Mouse (Mus musculus): ENCODE measurements around the gene Mier1. TPM values are rescaled to one million over a fixed set of nuclear protein-coding genes. Genes with fewer than 3 reads are reported as not detected.
"Not testable (repeated sequence)": the region's sequence is repeated elsewhere in the genome, so short reads cannot be mapped to it uniquely, and the experiment has no call there.

Gene Mier1
- polyA plus RNA-seq, 1 experiment from 2014 or later: 62.1 TPM

DNA sequence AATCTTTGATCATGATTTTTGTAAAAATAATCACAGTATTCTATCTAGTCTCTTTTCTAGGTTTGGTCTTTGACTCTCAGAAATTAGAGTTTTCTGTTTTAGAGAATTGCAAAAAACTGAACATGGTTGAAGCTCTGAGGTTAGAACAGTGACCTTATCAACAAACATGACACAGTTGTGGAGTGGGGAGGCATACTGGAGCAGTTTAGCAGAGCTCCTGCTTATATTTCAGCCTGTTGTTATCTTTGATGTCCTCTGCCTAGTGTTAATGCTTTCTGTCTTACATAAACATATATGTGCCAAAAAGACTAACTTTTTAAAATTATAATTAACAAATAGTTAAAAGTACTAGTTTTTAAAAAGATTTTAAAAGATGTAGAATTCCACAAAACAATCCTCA is 9.4 kb downstream of the Mier1 start:
- Histone ChIP-seq H3K27ac (ENCODE audit: low read length) (no peak overlapping the region), H3K4me2 (replicated peaks; ENCODE audit: low read depth, low read length) (no peak overlapping the region), H3K27me3 (ENCODE audit: control insufficient read depth, insufficient read depth, low read length) (no peaks in the 10 kb centered on the region), H3K9ac (replicated peaks; ENCODE audit: low read depth, low read length) (no peak overlapping the region), H3K4me3 (ENCODE audit: low read depth, low read length) (no peak overlapping the region), H3K4me1 (ENCODE audit: control insufficient read depth, insufficient read depth, low read length) (peaks cover 10% of the 10 kb centered on the region; the same call in 1 of the 2 replicates), H3K36me3 (ENCODE audit: control insufficient read depth, insufficient read depth, low read length) (no peaks in the 10 kb centered on the region), H3K9me3 (ENCODE audit: control insufficient read depth, low read depth, low read length) (no peaks in the 10 kb centered on the region)
- ATAC-seq (ENCODE audit: insufficient number of reproducible peaks, insufficient read depth, low FRiP score, low read depth): no peak

DNA sequence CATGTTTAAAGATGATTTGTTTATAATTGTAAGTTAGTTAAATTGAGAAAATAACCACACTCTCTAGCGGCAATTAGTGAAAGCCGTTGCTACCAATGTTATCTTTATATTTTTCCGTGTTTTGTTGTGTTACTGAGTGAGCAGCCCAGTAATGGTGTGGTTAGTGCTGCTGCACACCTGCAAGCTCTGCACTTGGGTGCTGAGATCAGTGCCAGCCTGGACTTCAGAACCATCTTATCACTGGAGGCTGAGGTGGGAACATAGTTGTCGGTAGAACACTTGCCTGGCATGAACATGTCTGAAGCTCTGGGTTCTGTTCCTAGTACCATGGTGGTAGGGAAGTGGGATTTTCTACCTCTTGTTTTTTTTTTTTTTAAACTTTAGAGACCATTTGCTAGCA is 12.3 kb downstream of the Mier1 start:
- no peak overlapping the region for H3K27ac ChIP-seq (ENCODE audit: low read length)
- H3K9me3 ChIP-seq (ENCODE audit: control insufficient read depth, low read depth, low read length): no peaks in the 10 kb centered on the region
- no peaks in the 10 kb centered on the region for H3K4me1 ChIP-seq (ENCODE audit: control insufficient read depth, insufficient read depth, low read length)
- peaks cover 4% of the 10 kb centered on the region; the same call in 1 of the 2 replicates for H3K36me3 ChIP-seq (ENCODE audit: control insufficient read depth, insufficient read depth, low read length)
- H3K27me3 ChIP-seq (ENCODE audit: control insufficient read depth, insufficient read depth, low read length): no peaks in the 10 kb centered on the region
- H3K9ac ChIP-seq (replicated peaks; ENCODE audit: low read depth, low read length): no peak overlapping the region
- 80% methylated on average over 4 of the region's 4 CpGs for WGBS
- no peak overlapping the region for H3K4me3 ChIP-seq (ENCODE audit: low read depth, low read length)
- no peak for ATAC-seq (ENCODE audit: insufficient number of reproducible peaks, insufficient read depth, low FRiP score, low read depth)
- H3K4me2 ChIP-seq (replicated peaks; ENCODE audit: low read depth, low read length): no peak overlapping the region

DNA sequence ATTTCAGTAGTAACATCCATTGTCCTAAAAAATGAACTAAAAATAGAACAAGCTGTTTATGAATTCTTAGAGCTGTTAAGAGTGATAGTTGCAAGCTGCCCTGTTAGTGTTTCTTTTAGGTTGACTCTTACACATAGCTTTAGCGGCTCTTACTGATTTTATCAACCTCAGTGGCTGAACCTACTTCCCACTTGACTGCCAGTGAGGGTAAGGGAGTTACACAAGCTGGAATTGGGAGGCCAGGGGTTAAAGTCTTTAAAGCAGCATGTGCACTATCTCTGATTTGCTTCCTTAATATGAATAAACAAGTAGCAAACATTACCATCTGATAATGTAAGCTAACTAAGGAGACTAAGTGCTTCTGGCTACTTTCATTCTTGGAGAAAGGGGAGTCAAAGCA is 22.8 kb downstream of the Mier1 start:
- Histone ChIP-seq H3K36me3 (ENCODE audit: control insufficient read depth, insufficient read depth, low read length) (peaks cover 30% of the 10 kb centered on the region), H3K27me3 (ENCODE audit: control insufficient read depth, insufficient read depth, low read length) (no peaks in the 10 kb centered on the region), H3K9me3 (ENCODE audit: control insufficient read depth, low read depth, low read length) (no peaks in the 10 kb centered on the region), H3K4me1 (ENCODE audit: control insufficient read depth, insufficient read depth, low read length) (no peaks in the 10 kb centered on the region), H3K4me2 (replicated peaks; ENCODE audit: low read depth, low read length) (no peak overlapping the region), H3K27ac (ENCODE audit: low read length) (no peak overlapping the region), H3K9ac (replicated peaks; ENCODE audit: low read depth, low read length) (no peak overlapping the region), H3K4me3 (ENCODE audit: low read depth, low read length) (no peak overlapping the region)
- 54% methylated on average over 1 of the region's 1 CpGs for WGBS
- ATAC-seq (ENCODE audit: insufficient number of reproducible peaks, insufficient read depth, low FRiP score, low read depth): no peak

DNA sequence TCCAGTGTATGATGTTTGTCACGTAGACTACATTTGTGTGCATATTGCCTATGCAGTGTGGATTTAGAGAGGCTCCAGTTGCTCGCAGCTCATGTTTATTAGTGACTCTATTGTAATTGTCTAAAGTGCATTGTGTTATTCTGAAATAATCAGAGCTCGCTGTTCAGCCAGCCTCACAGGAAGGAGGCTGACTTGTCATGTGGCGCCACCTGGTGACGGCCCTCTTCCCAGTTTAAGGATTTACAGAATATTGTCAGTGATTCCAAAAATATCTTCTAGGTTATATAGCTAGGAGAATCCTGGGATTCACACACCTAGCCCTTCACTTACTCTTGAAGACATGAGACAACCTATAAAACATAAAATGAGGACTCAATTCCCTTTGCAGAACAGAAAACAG is 32.1 kb downstream of the Mier1 start:
- Histone ChIP-seq H3K9me3 (ENCODE audit: control insufficient read depth, low read depth, low read length) (no peaks in the 10 kb centered on the region), H3K27ac (ENCODE audit: low read length) (no peak overlapping the region), H3K36me3 (ENCODE audit: control insufficient read depth, insufficient read depth, low read length) (peaks cover 46% of the 10 kb centered on the region), H3K4me2 (replicated peaks; ENCODE audit: low read depth, low read length) (no peak overlapping the region), H3K27me3 (ENCODE audit: control insufficient read depth, insufficient read depth, low read length) (no peaks in the 10 kb centered on the region), H3K4me3 (ENCODE audit: low read depth, low read length) (no peak overlapping the region), H3K9ac (replicated peaks; ENCODE audit: low read depth, low read length) (no peak overlapping the region), H3K4me1 (ENCODE audit: control insufficient read depth, insufficient read depth, low read length) (no peaks in the 10 kb centered on the region)
- WGBS: 41% methylated on average over 5 of the region's 5 CpGs
- no peak for ATAC-seq (ENCODE audit: insufficient number of reproducible peaks, insufficient read depth, low FRiP score, low read depth)

DNA sequence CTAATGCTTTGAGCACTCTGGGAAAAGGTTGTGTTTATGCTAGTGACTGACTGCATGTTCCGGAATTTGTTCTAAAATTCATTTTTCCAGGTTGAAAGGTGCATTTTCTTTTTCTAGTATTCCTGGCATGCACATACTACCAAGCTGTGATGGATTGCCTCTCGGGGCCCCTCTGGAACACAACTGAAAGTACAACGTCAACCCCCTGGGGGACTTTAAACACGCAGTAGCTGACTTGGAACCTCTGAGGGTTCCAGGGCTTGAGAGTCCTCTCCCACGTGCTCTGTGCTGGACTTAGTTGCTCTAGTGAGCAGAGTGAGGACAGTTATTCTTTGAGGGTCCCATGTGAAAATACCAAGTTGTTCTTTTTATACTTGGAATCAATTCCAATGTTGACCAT is 37.8 kb downstream of the Mier1 start:
- whole genome bisulfite sequencing: 88% methylated on average over 5 of the region's 5 CpGs
- no peak overlapping the region for H3K9ac ChIP-seq (replicated peaks; ENCODE audit: low read depth, low read length)
- H3K27ac ChIP-seq (ENCODE audit: low read length): no peak overlapping the region
- H3K4me2 ChIP-seq (replicated peaks; ENCODE audit: low read depth, low read length): no peak overlapping the region
- no peaks in the 10 kb centered on the region for H3K27me3 ChIP-seq (ENCODE audit: control insufficient read depth, insufficient read depth, low read length)
- H3K4me3 ChIP-seq (ENCODE audit: low read depth, low read length): no peak overlapping the region
- ATAC-seq (ENCODE audit: insufficient number of reproducible peaks, insufficient read depth, low FRiP score, low read depth): no peak
- no peaks in the 10 kb centered on the region for H3K4me1 ChIP-seq (ENCODE audit: control insufficient read depth, insufficient read depth, low read length)
- H3K9me3 ChIP-seq (ENCODE audit: control insufficient read depth, low read depth, low read length): no peaks in the 10 kb centered on the region
- H3K36me3 ChIP-seq (ENCODE audit: control insufficient read depth, insufficient read depth, low read length): peaks cover 72% of the 10 kb centered on the region

DNA sequence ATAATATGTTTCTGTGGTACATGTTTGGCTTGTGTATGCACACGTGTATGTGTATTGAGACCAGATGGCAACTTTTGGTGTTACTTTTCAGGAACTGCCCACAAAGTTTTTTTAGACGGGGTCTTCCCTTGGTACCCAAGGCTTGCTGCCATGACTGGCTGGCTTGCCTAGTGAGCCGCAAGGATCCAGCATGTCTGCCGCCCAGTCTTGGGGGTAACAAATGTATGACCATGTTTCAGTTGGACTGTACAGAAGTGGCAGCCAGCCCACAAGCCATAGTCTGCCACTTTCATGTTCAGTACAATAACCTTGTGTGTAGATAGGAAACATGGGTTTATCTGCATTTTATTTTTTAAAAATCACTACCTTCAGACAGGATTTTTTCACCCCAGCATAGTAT is 44.6 kb downstream of the Mier1 start:
- ATAC-seq (ENCODE audit: insufficient number of reproducible peaks, insufficient read depth, low FRiP score, low read depth): no peak
- Histone ChIP-seq H3K27me3 (ENCODE audit: control insufficient read depth, insufficient read depth, low read length) (no peaks in the 10 kb centered on the region), H3K27ac (ENCODE audit: low read length) (no peak overlapping the region), H3K9me3 (ENCODE audit: control insufficient read depth, low read depth, low read length) (no peaks in the 10 kb centered on the region), H3K36me3 (ENCODE audit: control insufficient read depth, insufficient read depth, low read length) (peaks cover 68% of the 10 kb centered on the region), H3K4me1 (ENCODE audit: control insufficient read depth, insufficient read depth, low read length) (no peaks in the 10 kb centered on the region), H3K4me2 (replicated peaks; ENCODE audit: low read depth, low read length) (no peak overlapping the region), H3K4me3 (ENCODE audit: low read depth, low read length) (no peak overlapping the region), H3K9ac (replicated peaks; ENCODE audit: low read depth, low read length) (no peak overlapping the region)
- WGBS: 92% methylated on average over 4 of the region's 4 CpGs

DNA sequence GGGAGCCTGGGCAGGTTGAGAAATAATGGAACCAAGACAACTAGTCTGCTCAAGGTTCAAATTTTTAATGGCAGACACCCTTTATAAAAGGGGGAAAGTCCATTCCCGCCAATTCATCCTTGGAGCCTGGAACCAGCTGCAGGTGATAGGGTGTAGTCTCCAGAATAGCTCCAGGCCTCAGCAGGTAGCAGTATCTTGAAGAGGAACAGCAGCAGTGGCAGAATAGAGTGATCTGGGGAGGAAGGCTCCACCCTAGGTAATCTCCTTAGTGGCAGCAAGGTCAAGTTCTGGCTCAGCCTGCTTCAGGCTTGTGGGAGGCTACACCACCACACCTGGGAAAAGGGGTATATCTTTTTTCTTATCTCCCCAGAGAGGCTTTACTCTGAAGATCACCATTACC is 52.0 kb downstream of the Mier1 start:
- WGBS: 89% methylated on average over 1 of the region's 1 CpGs
- H3K4me3 ChIP-seq (ENCODE audit: low read depth, low read length): not testable (repeated sequence)

DNA sequence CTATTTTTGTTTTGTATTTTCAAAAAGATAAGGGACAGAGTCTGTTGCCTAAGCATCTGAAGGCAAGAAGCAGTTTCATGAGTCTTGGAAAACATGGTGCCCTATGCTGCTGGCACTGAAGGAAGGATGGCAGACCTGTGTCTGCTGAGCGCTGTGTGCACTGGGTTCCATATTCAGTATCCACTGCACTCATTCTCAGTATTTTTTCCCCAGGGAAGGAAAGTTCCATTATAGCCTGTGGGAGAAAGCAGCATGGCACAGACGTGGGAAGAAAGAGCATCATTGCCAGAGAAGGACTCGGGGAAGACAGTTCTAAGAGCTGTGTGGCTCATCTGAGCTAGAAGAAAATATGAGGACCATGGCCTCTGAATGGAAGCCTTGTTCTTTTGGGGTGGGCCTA is 57.1 kb downstream of the Mier1 start:
- Histone ChIP-seq H3K27me3 (ENCODE audit: control insufficient read depth, insufficient read depth, low read length) (no peaks in the 10 kb centered on the region), H3K9ac (replicated peaks; ENCODE audit: low read depth, low read length) (no peak overlapping the region), H3K27ac (ENCODE audit: low read length) (no peak overlapping the region), H3K9me3 (ENCODE audit: control insufficient read depth, low read depth, low read length) (no peaks in the 10 kb centered on the region; the same call in 1 of the 2 replicates), H3K4me2 (replicated peaks; ENCODE audit: low read depth, low read length) (no peak overlapping the region), H3K4me1 (ENCODE audit: control insufficient read depth, insufficient read depth, low read length) (no peaks in the 10 kb centered on the region), H3K36me3 (ENCODE audit: control insufficient read depth, insufficient read depth, low read length) (peaks cover 8% of the 10 kb centered on the region; the same call in 1 of the 2 replicates), H3K4me3 (ENCODE audit: low read depth, low read length) (no peak overlapping the region)
- no peak for ATAC-seq (ENCODE audit: insufficient number of reproducible peaks, insufficient read depth, low FRiP score, low read depth)
- WGBS: 98% methylated on average over 3 of the region's 3 CpGs

More for the DNA sequence above, 52.0 kb downstream of the Mier1 start:
- not testable (repeated sequence) for H3K27ac ChIP-seq (ENCODE audit: low read length); H3K27me3 ChIP-seq (ENCODE audit: control insufficient read depth, insufficient read depth, low read length); H3K9ac ChIP-seq (replicated peaks; ENCODE audit: low read depth, low read length); ATAC-seq (ENCODE audit: insufficient number of reproducible peaks, insufficient read depth, low FRiP score, low read depth); H3K9me3 ChIP-seq (ENCODE audit: control insufficient read depth, low read depth, low read length); H3K4me2 ChIP-seq (replicated peaks; ENCODE audit: low read depth, low read length); H3K4me1 ChIP-seq (ENCODE audit: control insufficient read depth, insufficient read depth, low read length)
- peaks cover 25% of the 10 kb centered on the region for H3K36me3 ChIP-seq (ENCODE audit: control insufficient read depth, insufficient read depth, low read length)

DNA sequence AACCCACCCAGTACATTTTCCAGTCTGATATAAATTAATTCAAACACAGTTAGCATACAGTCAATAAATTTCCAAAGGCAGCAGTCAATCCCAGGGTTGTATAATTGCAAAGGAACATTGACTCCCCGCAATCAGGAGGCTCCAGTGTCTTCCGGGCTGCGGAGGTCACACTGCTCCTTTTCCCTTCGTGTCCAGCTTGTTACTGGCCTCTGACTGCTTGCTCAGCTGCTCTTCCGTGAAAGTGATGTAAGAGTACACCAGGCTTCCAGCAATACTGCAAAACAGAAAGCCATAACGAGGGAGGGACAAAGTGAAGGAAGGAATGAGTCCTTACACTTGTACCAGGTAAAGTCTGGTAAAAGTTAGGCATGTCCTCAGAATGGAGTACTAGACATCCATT is 59.3 kb downstream of the Mier1 start:
- Histone ChIP-seq H3K36me3 (ENCODE audit: control insufficient read depth, insufficient read depth, low read length) (peaks cover 8% of the 10 kb centered on the region; the same call in 1 of the 2 replicates), H3K4me2 (replicated peaks; ENCODE audit: low read depth, low read length) (no peak overlapping the region), H3K4me1 (ENCODE audit: control insufficient read depth, insufficient read depth, low read length) (0 out of 2 replicates have a peak, but pooled peaks cover 4% of the 10 kb centered on the region), H3K9me3 (ENCODE audit: control insufficient read depth, low read depth, low read length) (no peaks in the 10 kb centered on the region), H3K4me3 (ENCODE audit: low read depth, low read length) (no peak overlapping the region), H3K27me3 (ENCODE audit: control insufficient read depth, insufficient read depth, low read length) (no peaks in the 10 kb centered on the region), H3K9ac (replicated peaks; ENCODE audit: low read depth, low read length) (no peak overlapping the region), H3K27ac (ENCODE audit: low read length) (no peak overlapping the region)
- 64% methylated on average over 6 of the region's 6 CpGs for WGBS
- no peak for ATAC-seq (ENCODE audit: insufficient number of reproducible peaks, insufficient read depth, low FRiP score, low read depth)
